Mouse (Mus musculus) lung, adult 2 months (tissue): ENCODE results near the gene Stk17b.

ENCODE experiments used
- CTCF ChIP-seq: fragments of 200-500 bp; IDR thresholded peaks from 2 replicates; pipeline ENCODE4 v1.5.1; 2011; ENCODE audit warnings: mild to moderate bottlenecking, low read length, control low read depth; ENCODE audit not compliant: insufficient read depth
- POLR2A ChIP-seq: fragments of 200-500 bp; IDR thresholded peaks from 2 replicates; pipeline ENCODE4 v1.6.1; 2011; ENCODE audit warnings: low read depth, mild to moderate bottlenecking, control low read depth, low read length, borderline replicate concordance; ENCODE audit errors: extremely low read depth

GRCm38 (mm10) chr1:53784721-53785418 lies at the start of gene Stk17b:
- TF ChIP-seq CTCF (no peak), POLR2A (peak; percentile 88)
